Mouse (Mus musculus) erythroblast, embryonic 14.5 days (primary cell): Measurements from ENCODE around the gene Olfr741.

ENCODE experiments used
- GATA1 ChIP-seq: IDR thresholded peaks from 2 replicates; pipeline ENCODE4 v1.6.1; 2012; ENCODE audit warnings: low read length, inconsistent platforms, mixed read lengths
- TAL1 ChIP-seq: IDR thresholded peaks from 3 replicates; pipeline ENCODE4 v1.6.1; 2012; ENCODE audit warnings: low read length, inconsistent platforms, mixed read lengths

DNA sequence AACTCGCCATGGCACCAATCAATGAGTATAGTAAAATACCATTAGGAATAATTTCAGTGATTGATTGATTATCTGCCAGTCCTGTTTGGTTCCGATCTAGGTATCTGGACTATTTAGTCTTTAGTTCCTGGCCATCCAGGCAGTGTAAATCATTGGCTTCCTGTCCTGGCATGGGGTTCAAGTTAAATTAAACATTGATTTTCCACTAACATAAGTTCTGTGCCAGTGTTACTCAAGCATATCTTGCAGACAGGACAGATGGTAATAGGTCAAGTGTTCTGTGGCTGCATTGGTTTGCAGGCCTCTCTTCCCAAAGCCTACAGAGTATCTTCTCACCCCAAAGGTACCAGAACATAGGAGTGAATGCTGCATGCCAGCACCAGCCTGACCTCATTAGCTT, 5.9 kb downstream of the Olfr741 start:
- TF ChIP-seq TAL1 (no peak), GATA1 (no peak)
